Mouse (Mus musculus): ENCODE results near the gene Dppa5a. TPM values are rescaled to one million over a fixed set of nuclear protein-coding genes. Genes with fewer than 3 reads are reported as not detected.

The Dppa5a gene
- polyA plus RNA-seq (2012; rRNA removed): 3.1 and 4.8 TPM in 2 replicates

DNA sequence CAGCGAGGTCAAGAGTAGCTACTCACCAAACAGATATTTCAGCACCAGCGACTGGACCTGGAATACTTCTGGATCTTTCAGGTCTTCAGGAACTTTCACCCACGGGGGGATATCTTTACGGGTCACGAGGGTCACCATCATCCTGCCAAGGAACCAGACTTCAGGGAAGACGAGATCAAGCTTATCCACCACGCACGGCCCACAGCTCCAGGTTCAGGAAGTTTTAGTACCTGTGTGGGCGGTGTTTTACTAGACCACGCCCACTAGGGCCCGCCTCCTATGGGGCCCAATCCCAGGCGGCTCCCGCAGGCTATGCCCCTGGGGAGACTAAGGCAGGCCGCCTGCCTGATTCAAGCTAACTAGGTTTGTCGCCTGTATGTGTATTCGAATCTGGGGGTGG is at the start of gene Dppa5a:
Gene Dppa5a, minus strand, starts transcription at position 219 of the 400 bp plus-strand sequence.

DNA sequence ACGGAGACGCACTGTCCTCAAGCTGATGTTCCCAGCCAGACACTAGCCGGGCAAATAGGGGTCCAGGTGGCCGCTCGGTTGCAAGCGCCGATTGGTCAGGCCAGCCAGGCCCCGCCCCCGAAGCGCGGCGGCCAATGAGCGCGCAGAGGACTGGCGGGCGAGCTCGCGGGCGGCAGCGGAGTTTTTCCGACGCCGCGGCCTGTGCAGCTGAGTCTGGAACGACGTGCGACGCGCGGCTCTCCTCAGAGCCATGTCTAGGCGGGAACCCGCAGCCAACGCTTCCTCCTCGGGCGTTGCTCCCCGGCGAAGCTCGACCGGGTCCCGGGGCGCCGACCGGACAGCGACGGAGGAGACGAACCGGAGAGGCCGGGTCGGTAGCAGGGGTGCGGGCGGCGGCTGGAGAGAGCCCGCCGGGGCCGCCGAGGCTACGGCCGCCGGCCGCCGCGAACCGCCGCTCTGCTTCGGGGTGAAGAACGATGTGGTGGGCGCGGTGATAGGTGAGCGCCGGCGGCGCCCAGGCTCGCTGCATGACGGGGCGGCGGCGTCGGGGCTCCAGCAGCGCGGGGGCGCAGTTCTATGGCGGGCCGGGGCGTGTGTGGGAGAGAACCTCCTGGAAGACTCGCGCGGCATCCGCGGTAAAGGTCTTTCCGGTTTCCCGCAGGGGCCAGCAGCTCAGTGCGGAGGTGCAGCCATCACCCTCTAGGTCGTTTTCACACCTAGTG is 27.8 kb upstream of the Dppa5a start, which contains the start of gene Ddx43:
Gene Ddx43, plus strand, starts transcription at position 148 of the 722 bp plus-strand sequence.

DNA sequence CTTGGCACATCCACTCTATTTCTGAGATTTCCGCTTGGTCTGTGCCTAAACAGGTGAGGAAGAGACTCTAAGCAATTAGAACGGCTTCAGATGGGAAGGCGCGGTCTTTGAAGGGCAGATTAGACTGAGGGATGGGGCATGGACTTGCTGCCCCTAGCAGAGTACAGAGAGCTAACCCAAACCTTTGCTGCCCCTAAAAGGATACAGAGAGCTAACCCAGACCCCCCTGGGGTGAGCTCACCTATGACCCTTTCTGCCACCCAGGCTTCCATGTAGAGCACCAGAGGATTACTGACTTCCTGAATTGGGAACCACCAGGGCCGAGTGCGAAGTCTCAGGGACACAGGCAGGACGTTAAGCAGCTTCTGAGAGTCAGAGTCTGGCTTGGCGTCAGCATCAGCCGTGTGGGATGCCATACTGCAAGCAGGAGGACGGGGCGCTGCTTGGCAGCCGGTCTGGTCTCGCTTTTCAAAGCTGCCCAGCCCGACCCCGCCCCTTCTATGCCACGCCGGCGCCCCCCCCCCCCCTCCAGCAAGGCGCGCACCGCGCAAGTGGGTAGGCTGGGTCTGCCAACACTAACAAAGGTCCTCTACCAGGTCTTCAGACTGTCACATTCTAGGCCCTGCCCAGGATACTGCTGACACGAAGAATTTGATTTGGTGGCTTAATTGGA is 10.3 kb upstream of the Dppa5a start, which contains the start of gene Ooep:
Gene Ooep, minus strand, starts transcription at position 613 of the 673 bp plus-strand sequence.

DNA sequence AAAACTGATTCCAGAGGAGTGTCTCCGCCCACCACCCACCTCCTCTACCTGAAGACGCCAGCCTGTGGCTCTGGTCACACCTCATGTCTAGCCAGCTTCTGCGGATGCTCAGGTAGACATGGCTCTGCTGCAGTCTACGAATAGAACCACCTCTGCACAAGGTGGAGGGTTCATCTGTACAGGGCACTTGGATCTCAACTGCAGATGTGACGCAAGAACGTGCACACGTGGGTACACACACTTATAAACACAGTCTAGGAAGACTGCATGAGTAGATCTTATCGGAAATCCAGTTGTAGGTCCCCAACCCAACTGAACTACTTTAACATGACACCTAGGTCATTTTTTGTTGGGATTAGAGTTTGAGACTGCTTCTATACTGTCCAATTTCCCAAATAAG is 12.4 kb downstream of the Dppa5a start, which contains the start of gene Gsta2:
Gene Gsta2, minus strand, starts transcription at position 178 of the 400 bp plus-strand sequence.

DNA sequence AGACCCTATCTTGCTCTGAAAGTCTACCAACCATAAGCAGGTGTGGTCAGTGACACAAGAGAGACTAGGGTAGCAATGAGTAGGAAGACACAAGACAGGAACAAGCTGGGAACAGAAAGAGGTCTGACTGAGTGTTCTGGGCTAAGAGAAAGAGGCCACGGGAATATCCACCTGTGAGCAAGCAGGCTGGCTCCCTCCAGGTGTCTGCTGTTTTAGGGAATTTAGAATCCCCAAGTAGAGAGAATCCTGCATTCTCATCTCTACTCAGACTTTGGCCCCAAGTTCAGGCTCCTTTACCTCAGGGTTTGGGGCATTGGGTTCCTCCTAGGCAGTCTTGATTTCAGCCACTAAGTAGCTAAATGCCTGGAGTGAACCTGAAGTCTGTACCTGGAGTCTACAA is 40.7 kb downstream of the Dppa5a start, which contains the start of gene Omt2b:
Gene Omt2b, plus strand, starts transcription at position 301 of the 400 bp plus-strand sequence.

Other genes with a start within 250 kb of the Dppa5a start
- gene Gsta4, start 185.4 kb downstream of the Dppa5a start, polyA plus RNA-seq (2012; rRNA removed): 26.3 and 30.1 TPM in 2 replicates
- not detected in 2 replicates for gene Gsta1, start 137.5 kb downstream of the Dppa5a start, polyA plus RNA-seq (2012; rRNA removed)
- gene Gm3776, start 111.0 kb downstream of the Dppa5a start, polyA plus RNA-seq (2012; rRNA removed): not detected in 2 replicates
- not detected in 2 replicates for gene Gm10639, start 78.3 kb downstream of the Dppa5a start, polyA plus RNA-seq (2012; rRNA removed)
- gene Omt2a, start 53.4 kb downstream of the Dppa5a start, polyA plus RNA-seq (2012; rRNA removed): 1.5 and 3.4 TPM in 2 replicates
- gene Omt2b, start 40.6 kb downstream of the Dppa5a start, polyA plus RNA-seq (2012; rRNA removed): 2.8 and 4.2 TPM in 2 replicates
- 2.2 and 2.6 TPM in 2 replicates for gene Gsta2, start 12.4 kb downstream of the Dppa5a start, polyA plus RNA-seq (2012; rRNA removed)
- gene Ooep, start 10.5 kb upstream of the Dppa5a start, polyA plus RNA-seq (2012; rRNA removed): 6.8 and 7.6 TPM in 2 replicates
- 0.07 TPM in 1 of 2 replicates, not detected in the other for gene Ddx43, start 27.6 kb upstream of the Dppa5a start, polyA plus RNA-seq (2012; rRNA removed)
- gene Cgas, start 75.1 kb upstream of the Dppa5a start, polyA plus RNA-seq (2012; rRNA removed): 0.77 and 1.4 TPM in 2 replicates
- 18.1 and 27.4 TPM in 2 replicates for gene Mto1, start 80.0 kb upstream of the Dppa5a start, polyA plus RNA-seq (2012; rRNA removed)
- 0.21 and 0.71 TPM in 2 replicates for gene Gm17324, start 80.6 kb upstream of the Dppa5a start, polyA plus RNA-seq (2012; rRNA removed)
- gene Eef1a1, start 121.0 kb upstream of the Dppa5a start, polyA plus RNA-seq (2012; rRNA removed): 2,344 and 3,976 TPM in 2 replicates
- 8.0 TPM in 2 replicates for gene Slc17a5, start 219.9 kb upstream of the Dppa5a start, polyA plus RNA-seq (2012; rRNA removed)
- 0.87 and 2.8 TPM in 2 replicates for gene Cd109, start 247.4 kb upstream of the Dppa5a start, polyA plus RNA-seq (2012; rRNA removed)

All from ovary, adult 2 months (tissue).